Mouse (Mus musculus): ENCODE results near the gene Slc19a2. TPM values are rescaled to one million over a fixed set of nuclear protein-coding genes. Genes with fewer than 3 reads are reported as not detected.

The Slc19a2 gene
- polyA plus RNA-seq, 1 experiment from 2014 or later, result 32.5 TPM

DNA sequence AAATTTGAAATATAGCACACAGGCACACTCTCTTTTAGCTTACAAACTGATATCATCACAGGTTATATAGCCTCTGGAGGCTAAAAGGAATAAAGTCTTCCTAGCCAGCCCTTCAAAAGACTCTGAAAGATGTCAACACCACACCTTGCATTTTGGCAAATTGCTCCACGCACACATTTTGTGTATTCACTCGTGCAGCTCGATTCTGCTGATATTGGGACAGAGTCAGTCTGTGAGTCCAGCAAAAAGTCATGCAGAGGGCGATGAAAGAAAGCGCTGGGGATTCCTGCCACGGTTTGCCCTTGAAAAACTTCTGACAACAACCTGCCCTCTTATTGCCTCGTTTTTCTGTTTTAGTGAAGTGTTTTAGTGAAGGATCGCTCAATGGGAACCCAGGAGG is 1.4 kb upstream of the Slc19a2 start:
- Histone ChIP-seq H3K4me2 (ENCODE audit: low read depth, low read length) (peak overlapping the region; percentile 67), H3K4me3 (ENCODE audit: low read depth, low read length) (peak overlapping the region; percentile 84; the same call in 1 of the 2 replicates), H3K27ac (ENCODE audit: low read length) (peak overlapping the region; percentile 88; the same call in 1 of the 2 replicates), H3K27me3 (ENCODE audit: control insufficient read depth, insufficient read depth, low read depth, low read length) (no peaks in the 10 kb centered on the region), H3K4me1 (ENCODE audit: control insufficient read depth, low read depth, low read length) (peaks cover 27% of the 10 kb centered on the region), H3K9ac (ENCODE audit: low read depth, low read length) (peak overlapping the region; percentile 71), H3K36me3 (ENCODE audit: control insufficient read depth, insufficient read depth) (no peaks in the 10 kb centered on the region), H3K9me3 (replicated peaks; ENCODE audit: control insufficient read depth, low read length) (no peaks in the 10 kb centered on the region)
- WGBS (ENCODE audit: insufficient replicate concordance), result 44% methylated on average over 8 of the region's 8 CpGs
- no peak for ATAC-seq (ENCODE audit: low read depth)

DNA sequence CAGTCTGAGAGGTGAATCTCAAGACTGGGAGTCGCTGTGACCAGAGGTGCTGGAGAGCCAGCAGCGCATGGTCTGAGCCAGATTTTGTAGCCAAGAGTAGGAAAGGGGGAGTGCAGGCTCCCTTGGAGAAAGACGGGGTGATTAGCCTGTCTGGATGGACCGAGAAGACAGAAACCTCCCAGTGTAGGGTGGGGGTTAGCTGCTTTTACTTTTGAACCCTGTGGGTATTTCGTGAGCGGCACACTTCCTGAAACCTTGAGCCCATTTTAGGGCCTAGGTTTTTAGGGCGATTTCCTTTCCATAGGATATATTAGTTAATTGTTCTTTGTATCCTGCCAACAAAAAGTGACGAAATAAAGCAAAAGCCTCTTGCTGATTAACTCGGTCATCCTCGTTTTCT is 875 bp upstream of the Slc19a2 start:
- Histone ChIP-seq H3K9me3 (replicated peaks; ENCODE audit: control insufficient read depth, low read length) (no peaks in the 10 kb centered on the region), H3K4me2 (ENCODE audit: low read depth, low read length) (peak overlapping the region; percentile 67), H3K27me3 (ENCODE audit: control insufficient read depth, insufficient read depth, low read depth, low read length) (no peaks in the 10 kb centered on the region), H3K9ac (ENCODE audit: low read depth, low read length) (peak overlapping the region; percentile 71), H3K4me1 (ENCODE audit: control insufficient read depth, low read depth, low read length) (peaks cover 30% of the 10 kb centered on the region), H3K27ac (ENCODE audit: low read length) (peak overlapping the region; percentile 88), H3K36me3 (ENCODE audit: control insufficient read depth, insufficient read depth) (no peaks in the 10 kb centered on the region), H3K4me3 (ENCODE audit: low read depth, low read length) (peak overlapping the region; percentile 84)
- no peak for ATAC-seq (ENCODE audit: low read depth)
- 13% methylated on average over 10 of the region's 10 CpGs for WGBS (ENCODE audit: insufficient replicate concordance)

DNA sequence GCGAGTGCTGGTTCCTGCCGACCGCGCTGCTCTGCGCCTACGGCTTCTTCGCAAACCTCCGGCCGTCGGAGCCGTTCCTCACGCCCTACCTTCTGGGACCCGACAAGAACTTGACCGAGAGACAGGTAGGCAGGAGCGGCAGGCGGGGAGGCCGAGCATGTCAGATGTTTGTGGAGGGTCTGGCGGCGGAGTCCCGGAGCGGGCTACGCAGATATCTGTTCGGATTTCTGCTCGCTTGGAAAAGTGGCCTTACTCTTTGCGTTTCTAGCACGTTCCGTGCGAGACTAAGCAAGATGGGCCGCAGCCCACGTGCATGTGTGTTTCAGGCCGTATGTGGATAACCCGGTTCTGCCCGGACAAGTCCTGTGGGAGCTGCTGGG is 476 bp downstream of the Slc19a2 start:
- Histone ChIP-seq H3K27me3 (ENCODE audit: control insufficient read depth, insufficient read depth, low read depth, low read length) (no peaks in the 10 kb centered on the region), H3K4me3 (ENCODE audit: low read depth, low read length) (peak overlapping the region; percentile 84), H3K4me1 (ENCODE audit: control insufficient read depth, low read depth, low read length) (peaks cover 30% of the 10 kb centered on the region), H3K4me2 (ENCODE audit: low read depth, low read length) (peak overlapping the region; percentile 93), H3K9me3 (replicated peaks; ENCODE audit: control insufficient read depth, low read length) (no peaks in the 10 kb centered on the region), H3K27ac (ENCODE audit: low read length) (peak overlapping the region; percentile 85), H3K36me3 (ENCODE audit: control insufficient read depth, insufficient read depth) (no peaks in the 10 kb centered on the region), H3K9ac (ENCODE audit: low read depth, low read length) (peak overlapping the region; percentile 90)
- no peak for ATAC-seq (ENCODE audit: low read depth)
- under 1% methylated on average over 33 of the region's 33 CpGs for whole genome bisulfite sequencing (ENCODE audit: insufficient replicate concordance)

DNA sequence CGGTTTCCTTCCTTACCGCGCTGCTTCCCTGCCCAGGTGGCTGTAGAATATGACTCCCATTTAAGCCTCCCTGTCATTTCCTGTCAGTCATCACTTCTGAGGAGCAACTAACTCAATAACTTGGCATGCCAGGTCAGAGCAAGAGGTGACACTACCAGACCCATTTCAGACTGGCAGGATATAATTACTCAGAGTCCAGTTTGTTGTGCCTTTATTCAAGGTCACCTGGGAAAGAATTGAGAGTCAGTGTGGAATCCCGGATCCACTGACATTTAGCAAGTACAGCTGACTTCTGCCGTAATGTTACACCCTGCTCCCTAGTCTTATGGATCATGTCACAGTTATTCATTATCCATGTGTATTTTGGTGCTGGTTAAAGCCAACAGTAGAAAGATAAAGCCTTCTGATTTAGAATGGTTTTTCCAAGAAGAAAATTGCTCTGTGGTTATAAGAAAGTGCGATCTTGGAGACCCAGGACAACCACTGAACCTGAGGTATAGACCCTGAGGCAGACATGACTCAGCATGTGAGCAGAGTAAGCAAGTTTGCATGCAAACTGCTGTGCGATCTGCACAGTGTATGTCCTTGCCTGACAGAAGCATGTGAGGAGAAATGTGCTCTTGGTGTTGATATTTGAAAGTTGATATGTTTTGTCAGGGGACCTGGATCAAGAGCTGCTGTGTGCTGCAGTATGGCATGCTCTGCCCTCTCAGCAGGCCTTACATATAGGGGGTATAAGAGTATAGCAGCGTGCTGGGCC is 1.7 kb downstream of the Slc19a2 start:
- Histone ChIP-seq H3K27ac (ENCODE audit: low read length) (peak overlapping the region; percentile 46; the same call in 1 of the 2 replicates), H3K36me3 (ENCODE audit: control insufficient read depth, insufficient read depth) (no peaks in the 10 kb centered on the region), H3K9ac (ENCODE audit: low read depth, low read length) (peak overlapping the region; percentile 90), H3K4me2 (ENCODE audit: low read depth, low read length) (peak overlapping the region; percentile 93), H3K27me3 (ENCODE audit: control insufficient read depth, insufficient read depth, low read depth, low read length) (no peaks in the 10 kb centered on the region), H3K4me1 (ENCODE audit: control insufficient read depth, low read depth, low read length) (peaks cover 38% of the 10 kb centered on the region), H3K9me3 (replicated peaks; ENCODE audit: control insufficient read depth, low read length) (no peaks in the 10 kb centered on the region), H3K4me3 (ENCODE audit: low read depth, low read length) (peak overlapping the region; percentile 84)
- 45% methylated on average over 8 of the region's 8 CpGs for WGBS (ENCODE audit: insufficient replicate concordance)
- no peak for ATAC-seq (ENCODE audit: low read depth)

DNA sequence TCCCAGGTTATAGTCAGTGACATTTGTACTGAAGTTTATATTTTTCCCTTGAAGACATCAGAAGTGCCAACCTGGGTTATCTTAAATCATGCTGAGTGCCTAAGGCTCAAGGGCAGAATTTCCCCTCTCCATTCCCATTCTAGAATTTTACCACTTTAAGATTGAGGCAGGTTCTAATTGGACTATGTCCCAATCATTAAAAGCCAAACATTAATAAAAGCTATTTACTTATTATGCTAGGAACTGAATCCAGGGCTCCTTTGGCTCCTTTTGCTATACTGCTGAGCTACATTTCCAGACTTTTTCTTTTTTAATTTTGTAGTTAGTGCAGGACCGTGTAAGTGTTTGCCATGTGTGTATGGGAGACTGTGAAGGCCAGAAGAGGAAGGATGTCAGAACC is 2.6 kb downstream of the Slc19a2 start:
- WGBS (ENCODE audit: insufficient replicate concordance), result 58% methylated on average over 1 of the region's 1 CpGs
- peak overlapping the region; percentile 93; the same call in 1 of the 2 replicates for H3K4me2 ChIP-seq (ENCODE audit: low read depth, low read length)

DNA sequence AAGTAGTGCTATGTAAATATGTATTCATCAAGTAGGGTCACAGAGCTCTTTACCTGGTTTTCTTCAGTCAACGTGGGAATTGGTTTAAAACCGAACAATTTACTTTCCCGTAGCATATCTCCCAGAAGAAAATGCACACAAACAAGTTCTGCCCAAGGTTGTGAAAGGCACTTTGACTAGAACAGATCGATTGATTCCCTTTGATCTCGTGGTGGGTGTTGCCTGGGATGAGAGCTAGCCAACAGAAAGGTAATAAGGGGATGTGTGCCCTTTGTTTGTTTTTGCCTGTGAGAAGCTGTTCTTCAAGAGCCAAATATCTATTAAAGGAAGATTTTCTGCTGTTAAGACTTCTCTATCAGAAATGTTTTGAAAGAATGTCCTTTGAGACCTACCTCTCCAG is 3.7 kb downstream of the Slc19a2 start:
- Histone ChIP-seq H3K9ac (ENCODE audit: low read depth, low read length) (no peak overlapping the region), H3K27me3 (ENCODE audit: control insufficient read depth, insufficient read depth, low read depth, low read length) (no peaks in the 10 kb centered on the region), H3K9me3 (replicated peaks; ENCODE audit: control insufficient read depth, low read length) (no peaks in the 10 kb centered on the region), H3K4me3 (ENCODE audit: low read depth, low read length) (no peak overlapping the region), H3K27ac (ENCODE audit: low read length) (peak overlapping the region; percentile 28; the same call in 1 of the 2 replicates), H3K36me3 (ENCODE audit: control insufficient read depth, insufficient read depth) (peaks cover 7% of the 10 kb centered on the region), H3K4me2 (ENCODE audit: low read depth, low read length) (peak overlapping the region; percentile 27), H3K4me1 (ENCODE audit: control insufficient read depth, low read depth, low read length) (peaks cover 36% of the 10 kb centered on the region)
- WGBS (ENCODE audit: insufficient replicate concordance), result 65% methylated on average over 5 of the region's 5 CpGs
- ATAC-seq (ENCODE audit: low read depth), result no peak

More for the DNA sequence above, 2.6 kb downstream of the Slc19a2 start:
- no peaks in the 10 kb centered on the region for H3K9me3 ChIP-seq (replicated peaks; ENCODE audit: control insufficient read depth, low read length)
- no peak overlapping the region for H3K27ac ChIP-seq (ENCODE audit: low read length)
- H3K36me3 ChIP-seq (ENCODE audit: control insufficient read depth, insufficient read depth), result no peaks in the 10 kb centered on the region
- no peak overlapping the region; the same call in 1 of the 2 replicates for H3K4me3 ChIP-seq (ENCODE audit: low read depth, low read length)
- H3K9ac ChIP-seq (ENCODE audit: low read depth, low read length), result no peak overlapping the region; the same call in 1 of the 2 replicates
- no peak for ATAC-seq (ENCODE audit: low read depth)
- no peaks in the 10 kb centered on the region for H3K27me3 ChIP-seq (ENCODE audit: control insufficient read depth, insufficient read depth, low read depth, low read length)
- H3K4me1 ChIP-seq (ENCODE audit: control insufficient read depth, low read depth, low read length), result peaks cover 38% of the 10 kb centered on the region

DNA sequence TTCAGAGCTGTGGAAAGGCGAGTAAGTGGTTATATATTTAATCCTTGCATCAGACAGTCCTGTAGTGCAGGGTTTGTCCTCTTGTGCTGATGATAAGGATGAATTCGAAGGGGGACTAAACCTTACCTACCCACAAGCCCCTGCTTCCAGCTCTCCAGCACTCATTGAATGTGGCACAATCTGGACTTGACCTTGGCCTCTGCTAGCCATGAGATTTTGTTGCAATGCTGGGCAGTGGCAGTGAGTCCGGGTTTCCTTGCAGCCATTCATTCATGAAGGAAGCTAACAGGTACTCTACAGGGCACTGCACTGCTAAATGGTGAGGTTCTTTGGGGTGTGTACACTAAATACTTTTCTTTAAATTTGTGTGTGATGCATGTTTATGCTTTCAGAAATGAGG is 6.0 kb downstream of the Slc19a2 start:
- Histone ChIP-seq H3K4me3 (ENCODE audit: low read depth, low read length) (no peak overlapping the region), H3K9ac (ENCODE audit: low read depth, low read length) (no peak overlapping the region), H3K4me2 (ENCODE audit: low read depth, low read length) (no peak overlapping the region), H3K27ac (ENCODE audit: low read length) (no peak overlapping the region), H3K27me3 (ENCODE audit: control insufficient read depth, insufficient read depth, low read depth, low read length) (no peaks in the 10 kb centered on the region), H3K36me3 (ENCODE audit: control insufficient read depth, insufficient read depth) (peaks cover 7% of the 10 kb centered on the region), H3K4me1 (ENCODE audit: control insufficient read depth, low read depth, low read length) (peaks cover 23% of the 10 kb centered on the region), H3K9me3 (replicated peaks; ENCODE audit: control insufficient read depth, low read length) (no peaks in the 10 kb centered on the region)
- WGBS (ENCODE audit: insufficient replicate concordance), result 35% methylated on average over 3 of the region's 3 CpGs
- ATAC-seq (ENCODE audit: low read depth), result peak; percentile 14; the same call in 1 of the 2 replicates

DNA sequence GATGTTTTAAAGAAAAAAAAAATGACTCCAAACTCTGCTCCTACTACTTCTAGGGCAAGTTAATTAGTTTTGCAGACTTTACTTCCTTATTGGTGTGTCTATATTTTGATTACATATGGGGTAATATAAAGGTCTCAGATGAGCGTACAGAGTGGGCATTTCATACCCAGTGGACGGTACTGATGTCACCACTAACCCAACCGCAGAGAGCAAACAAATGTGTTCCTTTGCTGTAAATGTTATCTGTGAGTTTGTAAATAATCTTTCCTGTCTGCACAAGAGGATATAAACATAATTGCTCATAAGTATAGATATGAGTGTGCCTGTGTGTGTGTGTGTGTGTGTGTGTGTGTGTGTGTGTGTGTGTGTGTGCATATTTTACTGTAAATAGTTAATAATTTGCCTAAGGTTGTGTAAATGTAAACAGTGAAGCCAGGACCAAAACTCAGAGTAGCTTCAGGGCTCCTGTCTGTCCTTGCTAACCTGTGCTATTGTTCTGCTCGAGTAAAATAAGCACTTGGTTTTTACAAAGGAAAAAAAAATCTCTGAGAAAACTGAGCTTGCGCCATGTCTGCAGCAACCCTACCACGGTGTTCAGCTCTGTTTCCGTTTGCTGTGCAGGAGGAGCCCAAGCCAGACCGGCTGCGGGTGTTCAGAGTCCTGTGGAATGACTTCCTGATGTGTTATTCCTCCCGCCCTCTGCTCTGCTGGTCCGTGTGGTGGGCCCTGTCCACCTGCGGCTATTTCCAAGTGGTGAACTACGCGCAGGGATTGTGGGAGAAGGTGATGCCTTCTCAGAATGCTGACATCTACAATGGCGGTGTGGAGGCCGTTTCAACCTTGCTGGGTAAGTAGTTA is 11.6 kb downstream of the Slc19a2 start:
- Histone ChIP-seq H3K27me3 (ENCODE audit: control insufficient read depth, insufficient read depth, low read depth, low read length) (no peaks in the 10 kb centered on the region), H3K36me3 (ENCODE audit: control insufficient read depth, insufficient read depth) (peaks cover 29% of the 10 kb centered on the region), H3K27ac (ENCODE audit: low read length) (no peak overlapping the region), H3K4me1 (ENCODE audit: control insufficient read depth, low read depth, low read length) (no peaks in the 10 kb centered on the region), H3K9ac (ENCODE audit: low read depth, low read length) (no peak overlapping the region), H3K4me3 (ENCODE audit: low read depth, low read length) (no peak overlapping the region), H3K9me3 (replicated peaks; ENCODE audit: control insufficient read depth, low read length) (no peaks in the 10 kb centered on the region), H3K4me2 (ENCODE audit: low read depth, low read length) (peak overlapping the region; percentile 13; the same call in 1 of the 2 replicates)
- ATAC-seq (ENCODE audit: low read depth), result peak; percentile 57
- 66% methylated on average over 16 of the region's 16 CpGs for WGBS (ENCODE audit: insufficient replicate concordance)
